Mouse (Mus musculus): ENCODE measurements at regions not wholly inside any gene's neighbourhood (a gene's known extent, or its start where the extent isn't known, plus 50 kb on each side); places are given as distances from the start of the nearest gene placed in this dataset.
A peak's percentile ranks its signal among the peaks of the same experiment; 100 is the strongest.

DNA sequence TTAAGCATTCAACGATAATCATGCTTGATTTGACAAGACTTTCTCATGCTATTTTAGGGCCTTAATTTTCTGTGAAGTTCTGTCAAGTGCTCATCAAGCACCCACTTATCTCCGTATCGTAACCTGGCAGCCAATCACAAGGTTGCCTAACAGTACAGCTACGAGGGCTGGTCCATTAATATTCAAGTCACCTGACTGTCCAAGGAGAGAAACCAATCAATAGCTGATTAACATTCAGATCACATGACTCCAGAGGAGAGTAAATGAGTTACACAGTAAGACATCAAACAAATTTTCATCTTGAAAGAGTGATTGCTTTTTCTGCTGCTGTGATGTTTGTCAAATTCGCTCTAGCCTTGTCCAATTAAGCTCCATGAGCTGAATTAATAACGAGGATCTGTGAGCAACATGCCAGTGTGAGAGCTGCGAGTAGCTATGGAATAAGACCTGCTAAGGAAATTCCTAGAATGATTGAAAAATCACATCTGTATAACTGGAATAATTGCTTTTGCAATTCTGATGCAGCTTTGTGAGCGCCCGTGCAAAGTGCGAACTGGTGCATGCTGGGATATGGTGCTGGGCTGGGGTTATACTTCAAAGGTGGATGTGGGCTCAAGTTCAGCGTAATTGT lies 181.9 kb upstream of the Tle1 start:
- Histone ChIP-seq H3K4me3 (ENCODE audit: insufficient read depth, low read depth, low read length) (no peak overlapping the region), H3K36me3 (ENCODE audit: control insufficient read depth, insufficient read depth, low read length) (no peaks in the 10 kb centered on the region), H3K4me1 (ENCODE audit: control insufficient read depth, insufficient read depth, low read length) (no peaks in the 10 kb centered on the region), H3K27me3 (ENCODE audit: control insufficient read depth, insufficient read depth, low read length) (no peaks in the 10 kb centered on the region), H3K9ac (ENCODE audit: low read depth, low read length) (no peak overlapping the region), H3K79me2 (ENCODE audit: control insufficient read depth, insufficient read depth, low read length) (no peaks in the 10 kb centered on the region), H3K27ac (replicated peaks; ENCODE audit: insufficient read depth, low read depth, low read length) (no peak overlapping the region)
- DNase-seq (ENCODE audit: extremely low read depth, low read depth, low spot score): no peak
- no peak for TF ChIP-seq CTCF (IDR thresholded peaks at IDR 0.05; ENCODE audit: low read depth, low read length)
- WGBS: 92% methylated on average over 11 of the region's 11 CpGs

DNA sequence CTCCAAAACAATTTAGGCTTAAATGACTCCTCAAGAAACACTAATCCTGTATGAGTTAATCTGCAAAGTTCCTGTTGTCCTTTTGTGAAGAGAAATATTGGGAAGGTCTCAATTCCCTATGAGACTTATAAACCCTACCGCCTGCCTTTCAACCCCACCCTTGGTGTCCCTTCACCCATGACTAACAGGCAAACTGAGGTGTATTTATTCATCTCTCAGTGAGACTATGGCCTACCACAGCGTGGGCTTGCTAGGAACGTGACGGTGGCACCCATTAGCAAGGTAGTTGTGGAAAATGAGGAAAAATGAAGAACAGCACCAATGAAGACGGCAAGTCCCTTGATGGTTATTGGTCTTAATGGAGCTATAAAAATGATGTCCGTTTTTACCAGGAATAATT lies 181.0 kb upstream of the Tle1 start:
- TF ChIP-seq CTCF (IDR thresholded peaks at IDR 0.05; ENCODE audit: low read depth, low read length) (no peak), POLR2A (IDR thresholded peaks at IDR 0.05; ENCODE audit: extremely low read depth, insufficient read depth, low read length) (no peak)
- 96% methylated on average over 6 of the region's 6 CpGs for WGBS

DNA sequence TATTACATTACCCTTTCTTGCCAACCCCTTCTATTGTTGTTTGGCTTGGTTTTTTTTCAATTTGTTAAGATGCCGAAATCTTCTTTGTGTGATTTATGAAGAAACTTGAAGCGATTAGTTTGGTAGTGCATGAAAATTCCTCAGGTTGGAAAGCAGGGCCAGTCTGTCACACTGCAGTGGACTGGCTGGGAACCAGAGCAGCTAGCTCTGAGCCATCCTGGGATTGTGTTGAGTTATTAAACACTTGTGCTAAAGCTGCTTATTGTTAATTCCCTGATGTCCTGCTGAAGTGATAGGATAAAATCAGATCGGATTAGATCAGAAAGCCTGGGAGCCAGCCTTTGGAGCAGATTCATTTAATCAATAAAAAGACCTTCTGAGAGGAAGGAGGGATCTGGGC lies 180.4 kb upstream of the Tle1 start:
- TF ChIP-seq POLR2A (IDR thresholded peaks at IDR 0.05; ENCODE audit: extremely low read depth, insufficient read depth, low read length): no peak
- TF ChIP-seq CTCF (IDR thresholded peaks at IDR 0.05; ENCODE audit: low read depth, low read length): no peak
- 88% methylated on average over 3 of the region's 3 CpGs for WGBS
- no peaks in the 10 kb centered on the region for H3K79me2 ChIP-seq (ENCODE audit: control insufficient read depth, insufficient read depth, low read length)

More for the DNA sequence above, 181.0 kb upstream of the Tle1 start:
- H3K27me3 ChIP-seq (ENCODE audit: control insufficient read depth, insufficient read depth, low read length): no peaks in the 10 kb centered on the region
- H3K9ac ChIP-seq (ENCODE audit: low read depth, low read length): no peak overlapping the region
- no peak overlapping the region for H3K4me3 ChIP-seq (ENCODE audit: insufficient read depth, low read depth, low read length)
- DNase-seq (ENCODE audit: extremely low read depth, low read depth, low spot score): no peak
- H3K4me1 ChIP-seq (ENCODE audit: control insufficient read depth, insufficient read depth, low read length): no peaks in the 10 kb centered on the region
- no peaks in the 10 kb centered on the region for H3K79me2 ChIP-seq (ENCODE audit: control insufficient read depth, insufficient read depth, low read length)
- H3K27ac ChIP-seq (replicated peaks; ENCODE audit: insufficient read depth, low read depth, low read length): no peak overlapping the region
- no peaks in the 10 kb centered on the region for H3K36me3 ChIP-seq (ENCODE audit: control insufficient read depth, insufficient read depth, low read length)

DNA sequence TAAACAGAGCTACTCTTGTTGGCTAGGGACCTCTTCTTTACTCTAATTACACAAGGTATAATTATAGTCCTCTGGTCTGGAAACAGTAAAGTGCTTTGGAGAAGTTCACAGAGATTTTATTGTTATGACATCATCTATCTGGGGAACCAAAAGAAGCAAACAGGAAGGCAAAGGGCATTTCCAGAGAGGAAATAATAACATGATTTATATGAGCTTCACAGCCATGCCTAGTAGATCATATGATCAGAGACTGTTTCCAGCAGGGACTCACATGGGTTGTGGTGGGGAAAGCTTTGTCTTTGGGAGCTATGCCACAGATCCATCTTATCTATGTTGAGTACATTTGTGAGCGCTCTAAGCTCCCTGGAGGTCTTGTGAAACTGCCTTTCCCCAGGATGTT lies 178.8 kb upstream of the Tle1 start:
- WGBS: 74% methylated on average over 1 of the region's 1 CpGs
- DNase-seq (ENCODE audit: extremely low read depth, low read depth, low spot score): peak; percentile 39
- no peak overlapping the region for H3K9ac ChIP-seq (ENCODE audit: low read depth, low read length)
- no peak for TF ChIP-seq POLR2A (IDR thresholded peaks at IDR 0.05; ENCODE audit: extremely low read depth, insufficient read depth, low read length)
- no peak overlapping the region for H3K4me3 ChIP-seq (ENCODE audit: insufficient read depth, low read depth, low read length)
- H3K27me3 ChIP-seq (ENCODE audit: control insufficient read depth, insufficient read depth, low read length): no peaks in the 10 kb centered on the region
- H3K27ac ChIP-seq (replicated peaks; ENCODE audit: insufficient read depth, low read depth, low read length): peak overlapping the region; percentile 69; the same call in 1 of the 2 replicates
- no peaks in the 10 kb centered on the region for H3K4me1 ChIP-seq (ENCODE audit: control insufficient read depth, insufficient read depth, low read length)
- no peaks in the 10 kb centered on the region for H3K79me2 ChIP-seq (ENCODE audit: control insufficient read depth, insufficient read depth, low read length)
- H3K36me3 ChIP-seq (ENCODE audit: control insufficient read depth, insufficient read depth, low read length): no peaks in the 10 kb centered on the region

More for the DNA sequence above, 180.4 kb upstream of the Tle1 start:
- Histone ChIP-seq H3K4me3 (ENCODE audit: insufficient read depth, low read depth, low read length) (no peak overlapping the region), H3K36me3 (ENCODE audit: control insufficient read depth, insufficient read depth, low read length) (no peaks in the 10 kb centered on the region), H3K9ac (ENCODE audit: low read depth, low read length) (no peak overlapping the region), H3K27me3 (ENCODE audit: control insufficient read depth, insufficient read depth, low read length) (no peaks in the 10 kb centered on the region), H3K4me1 (ENCODE audit: control insufficient read depth, insufficient read depth, low read length) (no peaks in the 10 kb centered on the region), H3K27ac (replicated peaks; ENCODE audit: insufficient read depth, low read depth, low read length) (no peak overlapping the region)
- DNase-seq (ENCODE audit: extremely low read depth, low read depth, low spot score): no peak

DNA sequence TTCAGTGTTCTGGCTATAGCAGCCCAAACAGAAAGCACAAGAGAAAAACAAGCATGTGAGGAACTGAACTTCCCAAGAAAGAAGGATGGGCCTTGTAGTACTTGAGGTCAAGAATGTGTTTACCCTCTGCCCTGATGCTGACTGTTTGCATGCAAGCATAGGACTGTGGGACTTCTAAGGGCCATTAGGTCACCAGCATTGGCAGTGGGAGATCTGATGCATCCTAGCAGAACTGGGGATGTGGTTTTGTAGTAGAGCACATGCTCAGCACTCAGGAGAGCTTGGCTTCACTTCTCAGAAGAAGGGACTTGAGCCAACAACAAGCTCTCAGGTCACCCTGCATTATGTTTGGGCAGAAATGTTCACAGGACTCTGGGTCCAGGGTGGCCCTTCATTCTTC lies 178.3 kb upstream of the Tle1 start:
- no peak for TF ChIP-seq POLR2A (IDR thresholded peaks at IDR 0.05; ENCODE audit: extremely low read depth, insufficient read depth, low read length)
- no peak for TF ChIP-seq CTCF (IDR thresholded peaks at IDR 0.05; ENCODE audit: low read depth, low read length)
- Histone ChIP-seq H3K79me2 (ENCODE audit: control insufficient read depth, insufficient read depth, low read length) (no peaks in the 10 kb centered on the region), H3K9ac (ENCODE audit: low read depth, low read length) (no peak overlapping the region), H3K36me3 (ENCODE audit: control insufficient read depth, insufficient read depth, low read length) (no peaks in the 10 kb centered on the region), H3K27me3 (ENCODE audit: control insufficient read depth, insufficient read depth, low read length) (no peaks in the 10 kb centered on the region), H3K27ac (replicated peaks; ENCODE audit: insufficient read depth, low read depth, low read length) (peak overlapping the region; percentile 69), H3K4me3 (ENCODE audit: insufficient read depth, low read depth, low read length) (no peak overlapping the region), H3K4me1 (ENCODE audit: control insufficient read depth, insufficient read depth, low read length) (no peaks in the 10 kb centered on the region)
- peak; percentile 53 for DNase-seq (ENCODE audit: extremely low read depth, low read depth, low spot score)

DNA sequence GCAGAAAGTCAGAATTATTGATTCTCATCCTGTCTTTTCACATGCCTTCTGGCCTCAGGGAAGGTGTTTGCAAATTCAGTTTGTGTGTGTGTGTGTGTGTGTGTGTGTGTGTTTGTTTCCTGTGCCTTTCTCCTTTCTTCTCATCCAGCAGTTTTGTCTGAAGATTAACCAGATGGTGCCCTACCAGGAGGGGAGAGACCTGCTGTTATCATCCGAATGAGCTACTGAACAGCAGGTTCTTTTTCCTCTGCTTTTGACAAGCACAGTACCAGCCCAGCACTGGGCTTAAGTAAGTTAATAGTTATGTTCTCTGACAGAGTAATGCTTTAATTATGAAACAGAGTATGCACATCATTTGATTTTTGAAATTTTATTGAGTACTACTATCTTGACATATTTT lies 176.8 kb upstream of the Tle1 start:
- DNase-seq (ENCODE audit: extremely low read depth, low read depth, low spot score): no peak
- H3K36me3 ChIP-seq (ENCODE audit: control insufficient read depth, insufficient read depth, low read length): no peaks in the 10 kb centered on the region
- H3K9ac ChIP-seq (ENCODE audit: low read depth, low read length): no peak overlapping the region
- no peaks in the 10 kb centered on the region for H3K79me2 ChIP-seq (ENCODE audit: control insufficient read depth, insufficient read depth, low read length)
- no peak for TF ChIP-seq CTCF (IDR thresholded peaks at IDR 0.05; ENCODE audit: low read depth, low read length)
- no peak for TF ChIP-seq POLR2A (IDR thresholded peaks at IDR 0.05; ENCODE audit: extremely low read depth, insufficient read depth, low read length)
- H3K4me1 ChIP-seq (ENCODE audit: control insufficient read depth, insufficient read depth, low read length): no peaks in the 10 kb centered on the region
- H3K27me3 ChIP-seq (ENCODE audit: control insufficient read depth, insufficient read depth, low read length): no peaks in the 10 kb centered on the region
- no peak overlapping the region for H3K4me3 ChIP-seq (ENCODE audit: insufficient read depth, low read depth, low read length)
- WGBS: 70% methylated on average over 1 of the region's 1 CpGs
- H3K27ac ChIP-seq (replicated peaks; ENCODE audit: insufficient read depth, low read depth, low read length): no peak overlapping the region
